Mouse (Mus musculus) kidney, adult 2 months (tissue): ENCODE data around the gene Yeats2.

ENCODE experiments used
- CTCF ChIP-seq: fragments of 200-500 bp; conservative IDR thresholded peaks from 2 replicates; pipeline ENCODE4 v1.5.1; 2011; ENCODE audit warnings: low read depth, mild to moderate bottlenecking, control low read depth, low read length, moderate library complexity, mixed read lengths; ENCODE audit not compliant: insufficient read depth, insufficient read length
- POLR2A ChIP-seq: fragments of 200-500 bp; IDR thresholded peaks from one replicate; pipeline ENCODE4 v1.6.1; 2011; ENCODE audit warnings: low read depth, low read length, control low read depth

DNA sequence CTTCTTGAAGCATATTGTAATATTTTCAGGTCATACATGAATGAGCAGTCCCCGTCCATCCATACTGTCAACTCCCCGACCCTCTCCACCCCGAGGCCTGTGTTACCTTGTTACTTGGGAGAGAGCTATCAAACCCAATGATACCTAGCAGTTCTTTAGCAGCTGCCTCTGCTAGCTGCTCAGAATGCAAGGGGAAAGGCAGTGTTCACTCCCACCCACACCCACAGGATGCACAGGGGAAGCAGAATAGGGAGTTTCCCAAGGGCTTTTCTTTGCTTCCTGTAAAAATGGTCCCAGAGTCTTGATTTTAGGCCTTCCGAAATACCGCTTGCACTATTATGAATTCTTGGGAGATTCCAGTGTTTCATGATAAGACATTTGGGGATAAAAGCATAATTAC is 87.3 kb downstream of the Yeats2 start:
- TF ChIP-seq CTCF (no peak), POLR2A (no peak)
